Mouse (Mus musculus): ENCODE measurements around the gene Atpaf2.
"Not testable (repeated sequence)": the region's sequence is repeated elsewhere in the genome, so short reads cannot be mapped to it uniquely, and the experiment has no call there.

Atpaf2 gene

DNA sequence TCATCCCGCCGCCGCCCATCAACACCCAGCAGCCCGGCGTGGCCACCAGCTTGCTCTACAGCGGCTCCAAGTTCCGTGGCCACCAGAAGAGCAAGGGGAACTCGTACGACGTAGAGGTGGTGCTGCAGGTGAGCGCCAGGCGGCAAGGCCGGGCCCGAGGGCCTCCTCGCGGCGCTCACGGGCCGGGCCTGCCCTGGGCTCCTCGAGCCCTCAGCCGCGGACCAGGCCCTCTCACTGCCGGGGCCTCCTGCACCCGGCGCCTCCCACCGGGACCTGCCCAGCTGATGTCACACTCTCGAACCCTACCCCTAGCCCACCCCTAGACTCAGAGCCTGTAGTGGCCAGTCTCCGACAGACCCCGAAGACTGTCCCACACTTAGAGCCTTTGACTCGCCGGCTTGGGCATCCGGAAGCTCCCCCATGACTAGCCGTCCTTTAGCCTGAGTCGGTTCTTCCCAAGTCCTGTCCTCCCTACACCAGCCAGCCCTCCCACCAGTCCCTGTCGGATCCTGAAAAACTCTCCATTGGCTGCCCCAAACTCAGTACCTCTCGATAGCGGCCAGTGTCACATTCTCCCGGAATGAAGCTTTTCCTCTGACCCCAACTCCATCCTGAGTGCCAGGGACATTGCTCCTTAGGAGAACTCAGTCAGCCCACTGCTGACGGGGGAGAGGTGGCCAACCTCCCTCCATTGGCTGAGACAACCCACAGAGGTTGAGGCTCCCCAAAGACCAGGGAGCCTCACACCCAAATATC is at the start of gene Atpaf2:
Atpaf2 (minus strand) TSS at position 741 of the 756 bp plus-strand sequence.
- no peak for DNase-seq

- peak; percentile 22 for DNase-seq
Measured at GRCm38 (mm10) chr11:60465943-60466380, 47.7 kb upstream of the Atpaf2 start.

DNA sequence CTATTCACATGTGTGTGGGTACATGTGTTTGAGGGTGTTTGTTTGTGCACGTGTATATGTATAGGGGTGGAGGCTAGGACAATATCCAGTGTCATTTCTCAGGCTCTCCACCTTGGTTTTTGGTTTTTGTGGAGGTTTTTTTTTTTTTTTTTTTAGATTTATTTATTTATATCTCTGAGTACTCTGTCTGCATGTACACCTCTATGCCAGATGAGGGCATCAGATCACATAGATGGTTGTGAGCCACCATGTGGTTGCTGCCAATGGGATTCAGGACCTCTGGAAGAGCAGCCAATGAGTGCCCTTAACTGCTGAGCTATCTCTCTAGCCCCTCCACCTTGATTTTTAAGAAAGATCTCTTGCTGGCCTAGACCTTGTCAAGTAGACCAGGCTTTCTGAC is 39.7 kb upstream of the Atpaf2 start:
- DNase-seq = no peak

DNA sequence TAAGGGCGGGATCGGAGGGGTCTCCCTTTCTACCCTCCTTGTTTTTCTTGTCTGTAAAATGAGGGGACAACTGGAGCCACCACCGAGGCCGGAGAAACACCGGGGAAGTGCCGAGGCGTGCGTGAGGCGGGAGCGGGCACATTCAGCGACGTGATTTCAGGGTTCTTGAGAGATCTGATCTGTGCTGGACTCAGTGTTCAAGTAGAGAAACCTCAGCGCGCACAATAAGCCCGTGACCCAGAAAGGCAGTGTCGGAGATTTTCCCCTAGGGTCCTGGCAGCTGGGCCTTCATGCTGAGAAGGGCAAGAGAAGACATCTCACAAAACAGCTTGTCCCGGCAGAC is 36.5 kb upstream of the Atpaf2 start:
- no peak for DNase-seq

DNA sequence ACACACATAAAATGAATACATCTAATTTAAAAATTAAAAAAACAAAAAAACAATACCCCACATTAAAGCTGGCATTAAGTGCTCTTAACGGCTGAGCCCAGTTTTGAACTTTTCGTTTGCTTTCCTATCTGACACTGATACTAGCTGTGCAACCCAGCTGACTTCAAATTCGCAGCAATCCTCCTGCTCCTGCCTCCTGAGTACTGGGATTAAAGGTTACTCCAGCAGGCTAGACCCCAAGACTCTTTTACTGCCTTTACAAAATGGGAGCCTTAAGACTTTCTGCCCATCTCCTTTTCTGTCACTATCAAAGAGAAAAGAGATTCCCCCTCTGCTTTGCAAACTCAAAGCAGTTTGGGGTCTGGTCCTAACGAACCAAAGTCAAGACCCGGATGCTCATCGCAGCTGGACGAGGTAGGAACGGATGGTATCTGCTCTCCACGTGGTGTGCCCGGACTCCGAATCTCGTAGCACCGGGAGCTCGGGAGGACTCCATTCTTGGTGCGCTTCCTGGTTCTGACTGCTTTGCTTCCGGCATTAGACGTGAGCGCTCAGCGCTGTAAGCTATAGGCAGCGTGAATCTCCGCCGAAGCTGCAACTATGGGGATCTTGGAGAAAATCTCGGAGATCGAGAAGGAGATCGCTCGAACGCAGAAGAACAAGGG is 36.0 kb upstream of the Atpaf2 start, which contains the start of gene Drg2:
Drg2 (plus strand) TSS at position 512 of the 665 bp plus-strand sequence.
- peak; percentile 89 for DNase-seq

- no peak for DNase-seq
Measured at GRCm38 (mm10) chr11:60444007-60444406, 25.8 kb upstream of the Atpaf2 start.

GRCm38 (mm10) chr11:60442896-60443295 is 24.6 kb upstream of the Atpaf2 start:
- no peak for DNase-seq

DNA sequence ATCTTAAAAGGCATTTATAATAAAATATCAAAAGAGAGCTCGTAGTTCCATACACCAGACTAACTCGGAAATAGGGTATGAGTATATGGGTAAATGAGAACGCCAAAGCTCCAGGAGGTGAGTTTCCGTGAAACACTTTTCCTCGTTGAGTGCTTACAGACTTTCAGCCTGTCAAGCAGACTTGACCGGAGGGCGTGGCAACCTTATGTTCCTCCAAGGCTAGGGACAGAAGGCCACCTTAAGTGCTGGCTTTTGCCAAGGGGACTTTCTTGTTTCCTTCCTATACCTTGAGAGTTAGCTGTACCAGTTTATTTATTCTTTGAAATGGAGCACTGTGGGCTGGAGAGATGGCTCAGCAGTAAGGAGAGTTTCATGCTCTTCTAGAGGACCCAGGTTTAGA is 21.9 kb upstream of the Atpaf2 start:
- DNase-seq = no peak

DNA sequence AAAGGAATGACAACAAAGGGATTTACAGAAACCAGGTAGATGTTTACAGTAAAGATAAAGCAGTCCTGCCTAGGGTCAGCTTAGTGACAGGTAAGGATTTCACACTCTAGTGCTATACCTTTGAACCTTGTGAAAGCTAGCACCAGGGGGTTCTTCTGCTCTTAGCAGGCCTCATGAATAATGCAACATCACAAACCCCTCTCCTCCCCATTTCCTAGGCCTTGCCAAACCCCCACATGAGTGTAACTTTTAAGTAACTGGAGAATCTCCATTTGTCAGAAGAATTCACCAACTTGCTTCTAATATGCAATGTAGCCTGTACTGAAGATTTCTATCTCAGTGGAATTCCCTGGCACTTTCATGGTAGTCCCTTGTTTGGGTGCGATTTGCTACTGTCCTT is 21.4 kb upstream of the Atpaf2 start:
- not testable (repeated sequence) for DNase-seq

GRCm38 (mm10) chr11:60436618-60437017 is 18.4 kb upstream of the Atpaf2 start:
- no peak for DNase-seq

DNA sequence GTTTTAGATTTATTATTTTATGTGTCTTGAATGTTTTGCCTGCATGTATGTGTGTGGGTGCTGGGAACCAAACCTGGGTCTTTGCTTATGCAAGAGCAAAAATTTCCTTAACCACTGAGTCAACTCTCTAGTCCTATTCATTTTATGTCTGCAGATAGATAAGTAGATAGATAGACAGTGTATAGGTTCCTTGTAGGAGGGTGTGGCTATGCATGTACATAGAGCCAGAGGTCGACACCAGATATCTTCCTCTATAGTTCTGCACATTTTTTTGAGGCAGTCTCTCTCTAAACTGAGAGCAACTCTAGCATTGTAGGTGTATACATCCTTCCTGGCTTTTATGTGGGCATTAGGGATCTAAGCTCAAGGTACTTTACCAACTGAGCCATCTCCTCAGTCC is 16.9 kb upstream of the Atpaf2 start:
- no peak for DNase-seq

- no peak for DNase-seq
Measured at GRCm38 (mm10) chr11:60433501-60433900, 15.2 kb upstream of the Atpaf2 start.

DNA sequence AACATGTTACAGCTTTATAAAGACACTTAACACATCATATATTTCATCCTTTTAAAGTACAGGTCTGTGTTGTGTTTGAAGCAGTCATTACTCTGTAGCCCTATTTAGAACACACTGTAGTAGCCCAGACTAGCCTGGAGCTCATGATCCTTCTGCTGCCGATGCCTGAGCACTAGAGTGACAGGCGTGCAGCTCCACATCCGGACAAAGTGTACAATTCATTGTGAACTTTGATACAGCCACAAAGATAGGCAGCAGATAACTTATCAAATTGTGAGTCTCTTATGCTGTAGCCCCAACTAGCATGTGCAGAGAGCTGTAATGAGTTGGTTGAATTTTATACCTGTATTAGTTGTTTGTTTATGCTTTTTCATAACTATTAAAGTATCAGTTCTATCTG is 9.4 kb upstream of the Atpaf2 start:
- DNase-seq = no peak

- no peak for DNase-seq
Measured at GRCm38 (mm10) chr11:60426417-60426816, 8.2 kb upstream of the Atpaf2 start.

DNA sequence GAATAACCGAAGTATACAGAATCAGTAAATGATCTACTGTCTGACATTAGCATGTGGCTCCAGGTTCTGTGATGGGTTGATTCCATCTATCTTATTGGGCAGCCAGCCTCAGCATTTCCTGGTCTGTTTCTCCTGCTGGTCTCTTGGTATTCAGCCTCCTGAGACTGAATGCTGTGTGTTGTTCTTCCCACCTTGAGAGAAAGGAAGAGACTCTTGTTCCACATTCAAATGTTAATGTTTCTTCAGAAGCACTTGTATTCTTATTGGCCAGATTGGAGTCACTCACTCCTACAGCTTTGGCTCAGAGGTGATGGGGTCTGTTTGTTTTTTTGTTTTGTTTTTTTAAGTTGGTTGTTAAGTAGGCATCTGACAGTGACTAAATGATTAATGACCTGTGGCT is 4.7 kb upstream of the Atpaf2 start:
- DNase-seq = no peak

GRCm38 (mm10) chr11:60422046-60422668 is 3.9 kb upstream of the Atpaf2 start:
- DNase-seq = no peak

GRCm38 (mm10) chr11:60418473-60418803 is 181 bp upstream of the Atpaf2 start:
- DNase-seq = no peak

DNA sequence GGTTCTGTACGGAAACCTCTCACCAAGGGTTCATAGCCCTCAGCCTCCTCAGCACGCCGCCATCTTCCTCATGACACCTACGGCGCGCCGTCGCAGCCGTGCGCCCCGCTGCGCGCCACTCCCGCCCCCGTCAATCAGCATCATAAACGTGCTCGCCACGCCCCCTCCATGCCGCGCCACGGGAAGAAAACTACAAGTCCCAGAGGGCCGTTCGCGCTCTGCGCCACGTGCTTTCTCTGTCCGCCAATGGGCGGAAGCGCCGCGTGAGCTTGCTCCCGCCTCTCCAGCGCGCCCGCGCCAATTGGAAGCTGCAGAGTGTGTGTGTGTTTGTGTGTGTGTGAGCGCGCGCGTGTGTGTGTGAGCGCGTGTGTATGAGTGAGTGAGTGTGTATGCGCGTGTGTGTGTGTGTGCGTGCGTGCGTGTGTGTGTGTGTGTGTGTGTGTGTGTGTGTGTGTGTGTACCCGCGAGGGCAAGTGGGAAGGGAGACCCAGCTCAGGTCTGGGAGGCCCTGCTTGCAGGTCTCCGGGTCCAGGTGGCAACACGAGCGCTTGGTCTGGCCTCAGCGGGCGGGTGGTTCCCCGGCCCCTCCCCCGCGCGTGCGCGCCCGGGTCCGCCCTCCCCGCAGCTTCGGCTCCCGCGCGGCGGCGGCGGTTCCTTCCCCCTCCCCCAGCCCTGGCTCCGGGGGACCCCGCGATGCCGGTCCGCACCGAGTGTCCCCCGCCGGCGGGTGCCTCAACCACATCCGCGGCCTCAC is 1.1 kb downstream of the Atpaf2 start, which contains the start of gene Gid4:
Gid4 (plus strand) TSS at position 183 of the 754 bp plus-strand sequence.
- peak; percentile 99 for DNase-seq

DNA sequence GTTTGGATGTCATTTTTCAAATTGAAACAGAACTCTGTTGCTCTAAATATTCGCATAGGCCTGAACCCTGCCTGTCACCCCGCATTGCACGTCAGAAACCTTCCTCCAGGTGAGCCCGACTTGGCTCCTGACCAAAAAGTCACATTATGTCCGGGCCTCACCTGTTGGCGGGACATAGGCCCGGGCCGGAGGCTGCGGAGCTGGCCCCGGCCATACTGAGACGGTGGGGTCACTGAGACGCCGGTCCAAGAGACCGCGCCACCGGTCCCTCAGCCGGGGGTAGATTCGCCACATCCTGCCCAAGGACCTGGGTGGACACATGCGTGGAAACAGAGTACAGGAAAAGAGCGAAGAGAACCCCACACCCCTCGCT is 1.7 kb downstream of the Atpaf2 start:
- no peak for DNase-seq

- DNase-seq = no peak
Measured at GRCm38 (mm10) chr11:60412921-60413320, 5.3 kb downstream of the Atpaf2 start.

DNA sequence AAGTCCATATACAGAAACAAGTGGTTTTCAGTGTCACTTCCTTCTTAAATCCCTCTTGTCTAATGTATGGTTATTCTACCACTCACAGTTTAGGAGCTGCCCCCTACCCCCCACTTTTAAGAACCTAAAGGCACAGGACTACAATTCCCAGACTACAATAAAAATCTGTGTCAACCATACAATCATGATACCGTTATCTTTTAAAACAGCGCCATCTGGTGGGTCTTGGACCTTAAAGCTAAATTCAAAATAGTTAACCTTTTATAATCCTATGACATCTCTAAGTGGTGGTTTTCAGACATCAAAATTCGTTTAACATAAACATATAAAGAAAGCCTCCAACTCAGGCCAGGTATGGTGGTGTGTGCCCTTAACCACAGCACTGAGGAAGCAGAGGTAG is 6.1 kb downstream of the Atpaf2 start:
- DNase-seq = peak; percentile 65

DNA sequence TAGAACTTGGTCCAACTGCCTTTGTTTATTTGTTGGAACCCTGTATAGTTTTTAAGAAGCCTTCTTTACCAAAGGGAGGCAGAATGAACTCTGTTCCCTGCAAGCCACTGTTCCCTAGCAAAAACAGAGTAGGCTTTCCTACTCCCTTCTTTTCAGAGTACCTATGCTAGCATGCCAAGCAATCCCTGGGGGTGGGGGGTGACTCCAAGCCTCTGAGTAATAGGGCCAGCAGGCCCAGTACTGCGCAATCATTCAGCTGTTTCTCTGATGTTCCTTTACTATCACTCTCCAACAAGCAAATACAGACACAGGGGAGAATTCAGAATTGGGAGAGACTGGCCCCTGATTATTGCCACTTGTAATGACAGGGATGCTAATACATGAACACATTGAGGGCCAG is 11.7 kb downstream of the Atpaf2 start:
- no peak for DNase-seq

DNA sequence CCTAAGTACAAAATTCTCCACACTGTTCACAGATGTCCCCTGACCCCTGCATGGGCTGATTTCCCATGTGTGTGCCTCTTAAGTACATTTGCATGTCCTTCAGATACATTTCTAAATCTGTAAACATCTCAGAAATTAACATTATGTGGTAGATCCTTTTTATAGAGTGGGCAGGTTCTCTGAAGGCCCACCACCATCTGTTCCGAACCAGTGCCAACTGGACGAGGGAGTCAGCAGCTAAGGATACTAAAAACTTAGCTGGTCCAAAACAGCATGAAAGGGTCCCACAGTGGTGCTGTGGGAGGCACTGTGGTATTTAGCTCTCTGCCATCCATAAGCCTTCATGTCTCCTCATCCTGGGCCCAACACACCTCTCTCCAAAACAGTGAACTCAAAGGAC is 21.1 kb downstream of the Atpaf2 start:
- peak; percentile 70 for DNase-seq
